Mouse (Mus musculus): ENCODE measurements around the gene Fastkd1. TPM values are rescaled to one million over a fixed set of nuclear protein-coding genes. Genes with fewer than 3 reads are reported as not detected.

Fastkd1 gene
- total and polyA plus RNA-seq, 3 experiments = 15.3 to 19.1 (median 18.5) TPM

DNA sequence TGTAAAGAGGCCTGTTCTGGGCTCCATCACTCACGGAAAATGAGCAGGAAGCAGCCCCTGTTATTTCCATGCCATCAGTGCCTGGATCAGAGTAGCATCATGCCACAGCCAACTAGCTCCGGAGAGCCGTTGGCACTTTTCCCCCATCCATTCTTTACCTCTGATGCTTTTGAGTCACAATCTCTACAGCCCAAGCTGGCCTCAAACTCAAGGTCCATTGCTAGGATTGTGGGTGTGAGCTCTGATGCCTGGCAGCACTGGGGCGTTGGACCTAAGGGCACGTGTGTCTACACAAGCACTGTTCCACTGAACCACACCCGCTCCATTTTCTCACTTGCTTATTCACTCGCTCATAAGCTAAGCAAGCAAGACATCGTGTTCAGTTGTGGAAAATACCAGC, 12.9 kb downstream of the Fastkd1 start:
- TF ChIP-seq BHLHE40 (IDR thresholded peaks at IDR 0.05; ENCODE audit: low read depth, low read length) (no peak), SMC3 (IDR thresholded peaks at IDR 0.05; ENCODE audit: low read depth, low read length) (no peak), MAX (IDR thresholded peaks at IDR 0.05; ENCODE audit: low read length) (no peak), CHD1 (IDR thresholded peaks at IDR 0.05; ENCODE audit: low read depth, low read length) (no peak), RAD21 (IDR thresholded peaks at IDR 0.05; ENCODE audit: low read depth, low read length) (no peak), ETS1 (conservative IDR thresholded peaks at IDR 0.05; ENCODE audit: low read depth, low read length) (no peak), USF2 (conservative IDR thresholded peaks at IDR 0.05; ENCODE audit: low read depth, low read length) (no peak), E2F4 (IDR thresholded peaks at IDR 0.05; ENCODE audit: insufficient replicate concordance, low read depth, low read length) (no peak), TCF12 (IDR thresholded peaks at IDR 0.05; ENCODE audit: low read depth, low read length) (no peak), NELFE (IDR thresholded peaks at IDR 0.05; ENCODE audit: low read depth, low read length) (no peak), UBTF (IDR thresholded peaks at IDR 0.05; ENCODE audit: low read depth, low read length) (no peak)
- Histone ChIP-seq H3K4me2 (ENCODE audit: insufficient read depth, low read depth, poor library complexity, severe bottlenecking) (no peak overlapping the region), H3K4me1 (ENCODE audit: control insufficient read depth in 1 of 2, insufficient read depth in 2 of 2) (no peaks in the 10 kb centered on the region), H3K9ac (ENCODE audit: insufficient read depth, low read depth) (no peak overlapping the region), H3K4me3 (replicated peaks in 1 of 3; ENCODE audit: low read depth in 2 of 3, low read length in 2 of 3, poor library complexity in 1 of 3) (no peak overlapping the region), H3K9me3 (replicated peaks; ENCODE audit: low read length) (no peaks in the 10 kb centered on the region), H3K79me2 (replicated peaks; ENCODE audit: control insufficient read depth, extremely low read depth, insufficient read depth, poor library complexity, severe bottlenecking) (no peaks in the 10 kb centered on the region), H3K27me3 (replicated peaks) (no peaks in the 10 kb centered on the region), H3K36me3 (replicated peaks in 1 of 2; ENCODE audit: control insufficient read depth in 1 of 2, insufficient read depth in 1 of 2, low read length in 1 of 2) (peaks cover 47 to 82% of the 10 kb centered on the region in 2 experiments), H3K27ac (ENCODE audit: insufficient read depth, low read depth) (no peak overlapping the region)
- no peak for DNase-seq (ENCODE audit: extremely low read depth)
- dilution Hi-C loops (cut with MboI; ENCODE audit: extremely low pct_ligation_motif_present, extremely low pct_unique_long_range_greater_than_20kb, low sequenced_read_pairs) (no loop called here), in situ Hi-C loops (cut with MboI; ENCODE audit: low pct_ligation_motif_present, low pct_unique_long_range_greater_than_20kb, low sequenced_read_pairs) (no loop called here)

DNA sequence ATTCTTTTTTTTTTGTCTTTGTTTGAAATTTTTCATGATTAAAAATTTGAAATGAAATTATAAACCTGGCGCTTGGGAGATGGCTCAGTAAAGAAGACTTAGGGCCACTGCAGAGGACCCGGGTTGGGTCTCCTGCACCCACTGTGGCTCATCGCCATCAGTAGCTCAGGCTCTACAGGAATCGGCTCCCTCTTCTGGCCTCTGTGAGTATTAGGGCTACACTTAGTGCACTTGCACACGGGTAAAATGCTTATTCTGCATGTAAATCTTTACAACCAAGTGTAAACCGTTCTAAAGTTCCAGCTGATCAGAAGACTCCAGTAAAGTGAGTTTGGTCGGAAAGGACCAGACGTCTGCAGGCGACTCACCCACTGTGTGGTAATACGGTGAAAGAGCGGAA, 19.8 kb downstream of the Fastkd1 start:
- Histone ChIP-seq H3K27me3 (replicated peaks) (no peaks in the 10 kb centered on the region), H3K4me1 (ENCODE audit: control insufficient read depth in 1 of 2, insufficient read depth in 2 of 2) (no peaks in the 10 kb centered on the region), H3K79me2 (replicated peaks; ENCODE audit: control insufficient read depth, extremely low read depth, insufficient read depth, poor library complexity, severe bottlenecking) (no peaks in the 10 kb centered on the region), H3K27ac (ENCODE audit: insufficient read depth, low read depth) (no peak overlapping the region), H3K9me3 (replicated peaks; ENCODE audit: low read length) (no peaks in the 10 kb centered on the region), H3K4me2 (ENCODE audit: insufficient read depth, low read depth, poor library complexity, severe bottlenecking) (no peak overlapping the region), H3K4me3 (replicated peaks in 1 of 3; ENCODE audit: low read depth in 2 of 3, low read length in 2 of 3, poor library complexity in 1 of 3) (no peak overlapping the region), H3K9ac (ENCODE audit: insufficient read depth, low read depth) (no peak overlapping the region), H3K36me3 (replicated peaks in 1 of 2; ENCODE audit: control insufficient read depth in 1 of 2, insufficient read depth in 1 of 2, low read length in 1 of 2) (peaks cover 53 to 78% of the 10 kb centered on the region in 2 experiments)
- dilution Hi-C loops (cut with MboI; ENCODE audit: extremely low pct_ligation_motif_present, extremely low pct_unique_long_range_greater_than_20kb, low sequenced_read_pairs) (no loop called here), in situ Hi-C loops (cut with MboI; ENCODE audit: low pct_ligation_motif_present, low pct_unique_long_range_greater_than_20kb, low sequenced_read_pairs) (no loop called here)
- TF ChIP-seq UBTF (IDR thresholded peaks at IDR 0.05; ENCODE audit: low read depth, low read length) = no peak
- no peak for TF ChIP-seq ZKSCAN1 (IDR thresholded peaks at IDR 0.05; ENCODE audit: borderline replicate concordance, low read depth, low read length)
- TF ChIP-seq PAX5 (IDR thresholded peaks at IDR 0.05; ENCODE audit: low read length) = no peak
- TF ChIP-seq TBP (conservative IDR thresholded peaks at IDR 0.05; ENCODE audit: low read depth, low read length) = no peak
- TF ChIP-seq RCOR1 (conservative IDR thresholded peaks at IDR 0.05; ENCODE audit: low read depth, low read length) = no peak
- 0 out of 2 replicates have a peak, but pooled peaks have one; percentile 6 for TF ChIP-seq SMC3 (IDR thresholded peaks at IDR 0.05; ENCODE audit: low read depth, low read length)
- TF ChIP-seq JUND (conservative IDR thresholded peaks at IDR 0.05; ENCODE audit: low read depth, low read length) = no peak
- TF ChIP-seq ELF1 (IDR thresholded peaks at IDR 0.05; ENCODE audit: low read depth, low read length) = no peak
- no peak for TF ChIP-seq MEF2A (IDR thresholded peaks at IDR 0.05; ENCODE audit: borderline replicate concordance, low read depth, low read length)
- TF ChIP-seq POLR2AphosphoS2 (IDR thresholded peaks at IDR 0.05; ENCODE audit: low read depth, low read length) = no peak
- no peak for TF ChIP-seq GABPA (IDR thresholded peaks at IDR 0.05; ENCODE audit: insufficient replicate concordance, low read depth, low read length)
- no peak for TF ChIP-seq NRF1 (IDR thresholded peaks at IDR 0.05; ENCODE audit: low read depth, low read length)
- TF ChIP-seq CTCF (conservative IDR thresholded peaks at IDR 0.05 in 1 of 2, IDR thresholded peaks at IDR 0.05 in 1 of 2; ENCODE audit: low read depth in 2 of 2, low read length in 2 of 2) = peak in 1 of 2 experiments; percentile 35; a peak in 2 of 4 replicates
- no peak for DNase-seq (ENCODE audit: extremely low read depth)
